Mouse (Mus musculus) heart, adult 2 months (tissue): ENCODE measurements at regions not wholly inside any gene's neighbourhood (a gene's known extent, or its start where the extent isn't known, plus 50 kb on each side); places are given as distances from the start of the nearest gene placed in this dataset.

Experiments
- CTCF ChIP-seq: fragments of 200-600 bp; IDR thresholded peaks from 2 replicates; pipeline ENCODE4 v1.8.1; 2022; ENCODE audit warnings: antibody characterized with exemption, mild to moderate bottlenecking, moderate library complexity
- EP300 ChIP-seq: fragments of 200-500 bp; IDR thresholded peaks from 2 replicates; pipeline ENCODE4 v1.6.1; 2011; ENCODE audit warnings: low read depth, low read length, control low read depth; ENCODE audit not compliant: insufficient read depth
- POLR2A ChIP-seq: fragments of 200-500 bp; IDR thresholded peaks from 2 replicates; pipeline ENCODE4 v1.6.1; 2011; ENCODE audit warnings: mild to moderate bottlenecking, low read depth, low read length, control low read depth; ENCODE audit not compliant: insufficient read depth

DNA sequence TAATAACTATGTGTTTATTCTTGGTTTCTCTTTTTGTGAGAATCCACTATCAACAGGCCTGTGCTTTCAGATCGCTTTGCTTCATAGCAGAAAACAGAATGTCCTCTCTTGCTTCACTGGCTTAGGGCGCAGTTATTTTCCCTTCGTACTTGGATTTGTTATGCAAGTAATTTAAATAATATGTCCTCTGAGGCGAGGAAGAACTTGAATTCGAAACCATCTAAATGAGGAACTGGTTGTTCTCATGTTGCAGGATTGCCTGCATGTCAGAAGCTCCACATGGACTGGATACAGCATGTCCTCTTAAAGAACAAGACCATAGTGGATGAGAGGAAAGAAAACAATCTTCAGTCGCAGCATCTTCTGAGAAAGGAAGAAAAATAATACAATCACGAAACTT is 1151.2 kb upstream of the Celf2 start:
- no peak for TF ChIP-seq EP300
- no peak for TF ChIP-seq CTCF
- no peak for TF ChIP-seq POLR2A
